Mouse (Mus musculus) ES-Bruce4 (cell line): ENCODE measurements at regions not wholly inside any gene's neighbourhood (a gene's known extent, or its start where the extent isn't known, plus 50 kb on each side); places are given as distances from the start of the nearest gene placed in this dataset.

Source experiments
- CTCF ChIP-seq: IDR thresholded peaks from one replicate; pipeline ENCODE4 v1.8.1; 2011; ENCODE audit warnings: low read depth, low read length
- EP300 ChIP-seq: IDR thresholded peaks from 2 replicates; pipeline ENCODE4 v1.6.1; 2011; ENCODE audit warnings: low read depth, low read length; ENCODE audit not compliant: insufficient read depth
- POLR2A ChIP-seq: IDR thresholded peaks from one replicate; pipeline ENCODE4 v1.8.1; 2011; ENCODE audit warnings: low read length; ENCODE audit not compliant: insufficient read depth

GRCm38 (mm10) chr10:84301561-84301960 lies 138.8 kb downstream of the Nuak1 start:
- TF ChIP-seq POLR2A (no peak), CTCF (no peak), EP300 (no peak)
